Mouse (Mus musculus): ENCODE measurements around the gene Casz1.

The Casz1 gene

GRCm38 (mm10) chr4:148804137-148804779, at the start of gene Casz1:
TSS of gene Casz1 (plus strand) at chr4:148804429.
- DNase-seq (ENCODE audit: low read depth, low spot score), result peak; percentile 92

GRCm38 (mm10) chr4:148758863-148759262, 45.4 kb upstream of the Casz1 start:
- no peak for DNase-seq (ENCODE audit: low read depth, low spot score)

GRCm38 (mm10) chr4:148760152-148760551, 44.1 kb upstream of the Casz1 start:
- no peak for DNase-seq (ENCODE audit: low read depth, low spot score)

GRCm38 (mm10) chr4:148766021-148766775, 38.0 kb upstream of the Casz1 start:
- DNase-seq (ENCODE audit: low read depth, low spot score), result no peak

- DNase-seq (ENCODE audit: low read depth, low spot score), result no peak
Measured at GRCm38 (mm10) chr4:148767655-148768305, 36.4 kb upstream of the Casz1 start.

- no peak for DNase-seq (ENCODE audit: low read depth, low spot score)
Measured at GRCm38 (mm10) chr4:148768649-148769048, 35.6 kb upstream of the Casz1 start.

- no peak for DNase-seq (ENCODE audit: low read depth, low spot score)
Measured at GRCm38 (mm10) chr4:148770582-148771408, 33.4 kb upstream of the Casz1 start.

- no peak for DNase-seq (ENCODE audit: low read depth, low spot score)
Measured at GRCm38 (mm10) chr4:148771409-148771929, 32.8 kb upstream of the Casz1 start.

GRCm38 (mm10) chr4:148772658-148773057, 31.6 kb upstream of the Casz1 start:
- no peak for DNase-seq (ENCODE audit: low read depth, low spot score)

- DNase-seq (ENCODE audit: low read depth, low spot score), result no peak
Measured at GRCm38 (mm10) chr4:148774036-148774435, 30.2 kb upstream of the Casz1 start.

- DNase-seq (ENCODE audit: low read depth, low spot score), result no peak
Measured at GRCm38 (mm10) chr4:148775476-148776269, 28.6 kb upstream of the Casz1 start.

GRCm38 (mm10) chr4:148780097-148780621, 24.1 kb upstream of the Casz1 start:
- DNase-seq (ENCODE audit: low read depth, low spot score), result no peak

GRCm38 (mm10) chr4:148781516-148781915, 22.7 kb upstream of the Casz1 start:
- no peak for DNase-seq (ENCODE audit: low read depth, low spot score)

GRCm38 (mm10) chr4:148782880-148783279, 21.3 kb upstream of the Casz1 start:
- DNase-seq (ENCODE audit: low read depth, low spot score), result no peak

GRCm38 (mm10) chr4:148783760-148784159, 20.5 kb upstream of the Casz1 start:
- no peak for DNase-seq (ENCODE audit: low read depth, low spot score)

- no peak for DNase-seq (ENCODE audit: low read depth, low spot score)
Measured at GRCm38 (mm10) chr4:148785053-148785567, 19.1 kb upstream of the Casz1 start.

- no peak for DNase-seq (ENCODE audit: low read depth, low spot score)
Measured at GRCm38 (mm10) chr4:148785995-148786394, 18.2 kb upstream of the Casz1 start.

GRCm38 (mm10) chr4:148790940-148791339, 13.3 kb upstream of the Casz1 start:
- DNase-seq (ENCODE audit: low read depth, low spot score), result no peak

- no peak for DNase-seq (ENCODE audit: low read depth, low spot score)
Measured at GRCm38 (mm10) chr4:148795038-148795437, 9.2 kb upstream of the Casz1 start.

Data from WW6 (cell line).